In the genomic region with DNA sequence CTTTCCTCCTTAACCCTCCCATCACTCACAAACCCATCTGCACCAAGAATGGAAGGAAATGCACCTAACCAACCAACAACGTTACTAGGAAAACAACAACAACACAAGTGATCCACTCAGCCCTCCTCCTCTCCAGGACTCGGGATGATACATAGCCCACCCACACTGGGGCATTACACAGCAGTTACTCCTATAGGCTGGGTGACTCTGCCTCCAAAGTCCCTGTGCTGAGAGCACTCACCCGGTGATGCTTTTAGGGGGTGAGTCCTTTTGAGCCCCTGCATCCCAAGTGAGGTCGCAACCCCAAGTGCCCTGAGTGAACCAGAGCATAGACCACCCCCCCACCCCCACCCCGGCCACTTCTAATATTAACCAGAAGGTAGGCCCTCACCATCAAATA, we compare ENCODE assay signal across 18 mouse cellular contexts.
DNase-seq lines count a peak whose midpoint lies in the region; ATAC-seq and TF ChIP-seq lines count a peak whose summit lies in the region.
"Had no signal": no experiment of that assay in that cellular context is flagged by ENCODE, and none has a peak within 500 bp of the region (broad histone marks: within the 10 kb centered on the region; RNA-seq: fewer than 3 reads in every experiment).

No protein-coding gene starts in this region.

- 0 out of 2 replicates have a peak, but pooled peaks have one; percentile 64 for ATAC-seq in embryonic facial prominence, embryonic 13.5 days (ENCODE audit: insufficient number of reproducible peaks, insufficient read depth, low FRiP score, low TSS enrichment, low read depth)
- no peak for ATAC-seq in midbrain, embryonic 11.5 days (ENCODE audit: low FRiP score)
- ATAC-seq in midbrain, embryonic 16.5 days = no peak
- no peak for ATAC-seq in limb, embryonic 13.5 days (ENCODE audit: low FRiP score, low read depth)
- ATAC-seq: CD4-positive, CD25-positive, alpha-beta regulatory T cell, adult 4 months; forebrain, embryonic 14.5 days; hindbrain, postnatal 0 days had no signal

- no peak for DNase-seq in embryonic facial prominence, embryonic 10.5 days (ENCODE audit: low spot score)
- DNase-seq in midbrain, embryonic 11.5 days (ENCODE audit: low spot score, missing footprints) = peak; percentile 61
- no peak for DNase-seq in thymus, postnatal 0 days (ENCODE audit: low spot score)
- no peak for DNase-seq in gastrocnemius, adult 2 months
- DNase-seq: adrenal gland, postnatal 10 days; B cell, adult 2 months; cerebellum, adult 11 months; cerebellum, adult 8-10 months; cerebellum, postnatal 25 days; heart, postnatal 4 days had no signal

- TF ChIP-seq CTCF in gastrocnemius, adult 2 months (IDR thresholded peaks at IDR 0.05) = no peak

- no peak overlapping the region for H3K4me2 ChIP-seq in embryonic facial prominence, embryonic 13.5 days
- H3K4me2 ChIP-seq in midbrain, embryonic 11.5 days = no peak overlapping the region
- no peak overlapping the region for H3K4me2 ChIP-seq in midbrain, embryonic 16.5 days (ENCODE audit: low read length)
- peak overlapping the region; percentile 50; the same call in 1 of the 2 replicates for H3K4me2 ChIP-seq in limb, embryonic 13.5 days (replicated peaks)
- H3K4me2 ChIP-seq: heart, embryonic 13.5 days; hindbrain, embryonic 13.5 days had no signal

- H3K9me3 ChIP-seq in embryonic facial prominence, embryonic 13.5 days = peaks cover 5% of the 10 kb centered on the region
- peaks cover 3% of the 10 kb centered on the region for H3K9me3 ChIP-seq in embryonic facial prominence, embryonic 10.5 days
- peaks cover 5% of the 10 kb centered on the region; the same call in 1 of the 2 replicates for H3K9me3 ChIP-seq in midbrain, embryonic 11.5 days (ENCODE audit: control insufficient read depth, low read length)
- no peaks in the 10 kb centered on the region for H3K9me3 ChIP-seq in midbrain, embryonic 16.5 days (replicated peaks; ENCODE audit: control insufficient read depth, low read length, poor library complexity, severe bottlenecking)
- peaks cover 10% of the 10 kb centered on the region; the same call in 1 of the 2 replicates for H3K9me3 ChIP-seq in limb, embryonic 13.5 days
- H3K9me3 ChIP-seq: hindbrain, embryonic 13.5 days had no signal

- 82% methylated on average over 5 of the region's 5 CpGs for WGBS in embryonic facial prominence, embryonic 13.5 days
- WGBS in embryonic facial prominence, embryonic 10.5 days = 84% methylated on average over 5 of the region's 5 CpGs
- WGBS in midbrain, embryonic 11.5 days = 86% methylated on average over 5 of the region's 5 CpGs
- 87% methylated on average over 5 of the region's 5 CpGs for WGBS in midbrain, embryonic 16.5 days
- WGBS in limb, embryonic 13.5 days = 36% methylated on average over 5 of the region's 5 CpGs

- H3K9ac ChIP-seq in embryonic facial prominence, embryonic 13.5 days = no peak overlapping the region
- H3K9ac ChIP-seq in midbrain, embryonic 11.5 days (ENCODE audit: low read length) = no peak overlapping the region
- no peak overlapping the region for H3K9ac ChIP-seq in midbrain, embryonic 16.5 days (ENCODE audit: low read depth, low read length)
- H3K9ac ChIP-seq in limb, embryonic 13.5 days = no peak overlapping the region
- H3K9ac ChIP-seq: heart, embryonic 13.5 days; hindbrain, embryonic 13.5 days had no signal

- no peaks in the 10 kb centered on the region for H3K27me3 ChIP-seq in embryonic facial prominence, embryonic 13.5 days
- no peaks in the 10 kb centered on the region for H3K27me3 ChIP-seq in embryonic facial prominence, embryonic 10.5 days (replicated peaks; ENCODE audit: low read depth, poor library complexity, severe bottlenecking)
- H3K27me3 ChIP-seq in midbrain, embryonic 11.5 days (ENCODE audit: control insufficient read depth, insufficient read depth, low read length) = no peaks in the 10 kb centered on the region
- no peaks in the 10 kb centered on the region for H3K27me3 ChIP-seq in midbrain, embryonic 16.5 days (ENCODE audit: control insufficient read depth, insufficient read depth, low read depth, low read length)
- 0 out of 2 replicates have a peak, but pooled peaks cover 3% of the 10 kb centered on the region for H3K27me3 ChIP-seq in limb, embryonic 13.5 days
- H3K27me3 ChIP-seq: heart, embryonic 13.5 days had no signal

- peaks cover 9% of the 10 kb centered on the region; the same call in 1 of the 2 replicates for H3K4me1 ChIP-seq in embryonic facial prominence, embryonic 13.5 days
- H3K4me1 ChIP-seq in embryonic facial prominence, embryonic 10.5 days = 0 out of 2 replicates have a peak, but pooled peaks cover 3% of the 10 kb centered on the region
- H3K4me1 ChIP-seq in midbrain, embryonic 11.5 days (ENCODE audit: control insufficient read depth, insufficient read depth, low read length) = no peaks in the 10 kb centered on the region
- no peaks in the 10 kb centered on the region for H3K4me1 ChIP-seq in midbrain, embryonic 16.5 days (ENCODE audit: control insufficient read depth, insufficient read depth, low read length)
- peaks cover 30% of the 10 kb centered on the region for H3K4me1 ChIP-seq in limb, embryonic 13.5 days
- H3K4me1 ChIP-seq: heart, embryonic 13.5 days; hindbrain, embryonic 13.5 days had no signal

- H3K36me3 ChIP-seq in embryonic facial prominence, embryonic 13.5 days = no peaks in the 10 kb centered on the region
- no peaks in the 10 kb centered on the region for H3K36me3 ChIP-seq in embryonic facial prominence, embryonic 10.5 days (replicated peaks)
- H3K36me3 ChIP-seq in midbrain, embryonic 11.5 days (ENCODE audit: control insufficient read depth, insufficient read depth, low read length) = no peaks in the 10 kb centered on the region
- no peaks in the 10 kb centered on the region for H3K36me3 ChIP-seq in midbrain, embryonic 16.5 days (ENCODE audit: control insufficient read depth, insufficient read depth, low read length)
- no peaks in the 10 kb centered on the region for H3K36me3 ChIP-seq in limb, embryonic 13.5 days
- H3K36me3 ChIP-seq: heart, embryonic 13.5 days; hindbrain, embryonic 13.5 days had no signal

- intact Hi-C loops in gastrocnemius, adult 2 months (cut with DNase I) = no loop called here

- H3K27ac ChIP-seq in embryonic facial prominence, embryonic 13.5 days = no peak overlapping the region
- no peak overlapping the region for H3K27ac ChIP-seq in embryonic facial prominence, embryonic 10.5 days (replicated peaks)
- no peak overlapping the region for H3K27ac ChIP-seq in midbrain, embryonic 11.5 days (ENCODE audit: low read depth, low read length)
- no peak overlapping the region for H3K27ac ChIP-seq in midbrain, embryonic 16.5 days (ENCODE audit: low read length)
- peak overlapping the region; percentile 65; the same call in 1 of the 2 replicates for H3K27ac ChIP-seq in limb, embryonic 13.5 days
- no peak overlapping the region for H3K27ac ChIP-seq in gastrocnemius, adult 2 months
- H3K27ac ChIP-seq: heart, embryonic 13.5 days; hindbrain, embryonic 13.5 days; hindbrain, postnatal 0 days had no signal

- H3K4me3 ChIP-seq in embryonic facial prominence, embryonic 13.5 days = no peak overlapping the region
- no peak overlapping the region for H3K4me3 ChIP-seq in embryonic facial prominence, embryonic 10.5 days
- no peak overlapping the region for H3K4me3 ChIP-seq in midbrain, embryonic 11.5 days (ENCODE audit: low read depth, low read length)
- no peak overlapping the region for H3K4me3 ChIP-seq in midbrain, embryonic 16.5 days (ENCODE audit: low read depth, low read length)
- no peak overlapping the region for H3K4me3 ChIP-seq in limb, embryonic 13.5 days
- H3K4me3 ChIP-seq in gastrocnemius, adult 2 months = no peak overlapping the region
- H3K4me3 ChIP-seq: heart, embryonic 13.5 days; hindbrain, embryonic 13.5 days had no signal
